Mouse (Mus musculus) olfactory bulb, adult 2 months (tissue): Measurements from ENCODE around the gene Dad1.

Experiments
- CTCF ChIP-seq: fragments of 200-500 bp; IDR thresholded peaks from 2 replicates; pipeline ENCODE4 v1.5.1; 2012; ENCODE audit warnings: low read depth, mild to moderate bottlenecking, low read length, moderate library complexity; ENCODE audit not compliant: insufficient read depth
- POLR2A ChIP-seq: fragments of 200-500 bp; IDR thresholded peaks from 2 replicates; pipeline ENCODE4 v1.6.1; 2012; ENCODE audit warnings: mild to moderate bottlenecking, low read depth, low read length, moderate library complexity; ENCODE audit not compliant: insufficient read depth

GRCm38 (mm10) chr14:54210401-54210800 is 43.5 kb downstream of the Dad1 start:
- TF ChIP-seq POLR2A (no peak), CTCF (no peak)
